8 mouse cellular contexts compared by ENCODE assay signal in the genomic region with DNA sequence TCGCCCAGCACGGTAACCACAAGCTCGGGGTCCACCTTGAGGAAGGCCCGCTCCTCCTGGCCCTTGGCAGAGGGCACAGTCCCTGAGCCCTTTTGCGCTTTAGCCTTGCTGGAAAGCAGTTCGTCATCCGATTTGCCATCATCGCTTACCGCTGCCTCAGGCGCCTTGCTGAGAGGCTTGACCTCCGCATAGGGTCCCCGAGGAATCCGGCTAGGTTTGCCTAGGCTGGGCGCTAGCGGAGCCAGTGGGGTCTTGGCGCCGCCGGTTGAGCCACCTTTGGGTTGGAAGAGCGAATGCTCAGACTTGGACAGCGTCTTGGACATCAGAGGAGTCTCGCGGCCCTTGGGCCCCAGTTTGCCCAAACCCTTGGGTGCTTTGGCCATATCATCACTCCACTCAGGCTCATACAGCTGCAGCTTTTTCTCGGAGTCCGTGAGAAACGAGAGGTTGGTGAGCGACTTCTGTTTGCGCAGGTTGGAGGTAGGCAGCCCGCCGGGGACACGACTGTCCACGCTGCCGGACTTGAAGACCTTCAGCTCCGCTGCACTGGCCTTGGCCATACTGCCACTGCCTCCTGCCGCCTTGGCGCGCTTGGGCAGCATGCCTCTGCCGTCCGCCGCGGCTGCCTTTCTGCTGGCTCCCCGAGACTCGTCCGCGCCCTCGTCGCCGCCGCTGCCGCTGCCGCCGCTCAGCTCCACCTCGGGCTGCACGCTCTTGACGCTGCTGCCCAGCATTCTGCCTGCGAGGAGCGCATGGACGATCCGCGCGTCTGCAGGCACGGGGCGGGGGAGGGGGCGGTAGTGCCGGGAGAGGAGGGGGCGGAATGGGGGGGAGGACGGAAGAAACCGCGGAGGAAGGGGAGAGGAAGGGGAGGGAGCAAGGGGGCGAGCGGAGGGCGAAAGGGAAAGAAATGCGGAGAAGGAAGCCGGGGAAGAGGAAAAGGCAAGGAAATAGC. TPM values are rescaled to one million over a fixed set of nuclear protein-coding genes. Genes with fewer than 3 reads are reported as not detected.
DNase-seq lines count a peak whose midpoint lies in the region; ATAC-seq and TF ChIP-seq lines count a peak whose summit lies in the region.

No protein-coding gene starts in this region.

- peak overlapping the region; percentile 18 for H3K4me3 ChIP-seq in thymus, adult 2 months (ENCODE audit: control insufficient read depth, insufficient read depth, low read length)
- peak overlapping the region; percentile 65 for H3K4me3 ChIP-seq in forebrain, embryonic 10.5 days
- H3K4me3 ChIP-seq in lung, postnatal 0 days (ENCODE audit: low read depth, low read length), result peak overlapping the region; percentile 48

- peak overlapping the region; percentile 82 for H3K4me2 ChIP-seq in lung, postnatal 0 days (replicated peaks; ENCODE audit: low read depth, low read length)

- no peak for TF ChIP-seq POLR2A in thymus, adult 2 months (IDR thresholded peaks at IDR 0.05; ENCODE audit: control insufficient read depth, extremely low read depth, insufficient read depth, low read length, poor library complexity)

- no peaks in the 10 kb centered on the region for H3K9me3 ChIP-seq in forebrain, embryonic 10.5 days
- H3K9me3 ChIP-seq in lung, postnatal 0 days (ENCODE audit: low read length), result no peaks in the 10 kb centered on the region

- H3K27me3 ChIP-seq in thymus, adult 2 months (ENCODE audit: control insufficient read depth, insufficient read depth, low read length), result no peaks in the 10 kb centered on the region; the same call in 1 of the 2 replicates
- peaks cover 40% of the 10 kb centered on the region for H3K27me3 ChIP-seq in forebrain, embryonic 10.5 days (ENCODE audit: poor library complexity, severe bottlenecking)
- 0 out of 2 replicates have a peak, but pooled peaks cover 5% of the 10 kb centered on the region for H3K27me3 ChIP-seq in lung, postnatal 0 days (replicated peaks; ENCODE audit: insufficient read depth, low read length)

- no peak overlapping the region for H3K27ac ChIP-seq in thymus, adult 2 months (ENCODE audit: control insufficient read depth, insufficient read depth, low read length)
- peak overlapping the region; percentile 89 for H3K27ac ChIP-seq in forebrain, embryonic 10.5 days
- no peak overlapping the region for H3K27ac ChIP-seq in lung, postnatal 0 days (ENCODE audit: low read length)

- peak; percentile 48 for ATAC-seq in lung, postnatal 0 days

- TF ChIP-seq EP300 in lung, postnatal 0 days (IDR thresholded peaks at IDR 0.05), result no peak

- H3K9ac ChIP-seq in lung, postnatal 0 days (replicated peaks; ENCODE audit: low read depth), result no peak overlapping the region

- peak; percentile 13 for DNase-seq in thymus, adult 2 months
- DNase-seq in thymus, adult 18-20 months, result no peak
- peak; percentile 65 for DNase-seq in forebrain, embryonic 10.5 days (ENCODE audit: extremely low spot score, low spot score)
- peak; percentile 38 to 63 for DNase-seq in heart, postnatal 36 days
- DNase-seq in layer of hippocampus, postnatal 25 days (ENCODE audit: extremely low spot score in 1 of 2, low spot score in 1 of 2), result peak; percentile 58 to 63
- DNase-seq in lung, postnatal 0 days (ENCODE audit: low spot score), result peak; percentile 32
- DNase-seq in retina, postnatal 1 day, result peak; percentile 82
- DNase-seq in adipocyte (ENCODE audit: low spot score), result no peak

- no peak for TF ChIP-seq CTCF in thymus, adult 2 months (IDR thresholded peaks at IDR 0.05; ENCODE audit: borderline replicate concordance, control insufficient read depth, extremely low read depth, insufficient read depth, low read length, poor library complexity)
- TF ChIP-seq CTCF in lung, postnatal 0 days (IDR thresholded peaks at IDR 0.05), result no peak; the same call in 1 of the 2 replicates

- no peaks in the 10 kb centered on the region for H3K36me3 ChIP-seq in thymus, adult 2 months (ENCODE audit: control insufficient read depth, insufficient read depth, low read length)
- no peaks in the 10 kb centered on the region for H3K36me3 ChIP-seq in forebrain, embryonic 10.5 days (replicated peaks)
- no peaks in the 10 kb centered on the region for H3K36me3 ChIP-seq in lung, postnatal 0 days (ENCODE audit: insufficient read depth, low read length)

- intact Hi-C loops in heart, postnatal 36 days (cut with DNase I), result loop anchor here (2.0 kb wide), 2 partner anchors 36 to 46 kb away; no protein-coding TSS in a partner anchor

- 33% methylated on average over 71 of the region's 73 CpGs for WGBS in thymus, adult 2 months
- WGBS in forebrain, embryonic 10.5 days, result under 1% methylated on average over 70 of the region's 73 CpGs
- 4% methylated on average over 70 of the region's 73 CpGs for WGBS in lung, postnatal 0 days

- H3K4me1 ChIP-seq in thymus, adult 2 months (replicated peaks; ENCODE audit: control insufficient read depth, insufficient read depth, low read length), result no peaks in the 10 kb centered on the region
- H3K4me1 ChIP-seq in forebrain, embryonic 10.5 days, result peaks cover 80% of the 10 kb centered on the region
- peaks cover 15% of the 10 kb centered on the region for H3K4me1 ChIP-seq in lung, postnatal 0 days (ENCODE audit: insufficient read depth, low read depth, low read length)

RNA-seq across cellular contexts. Expression of a gene that starts 22.2 kb away (rescaled TPM):
- polyA plus RNA-seq in thymus, adult 2 months (2012; rRNA removed), result 8.0 and 8.7 TPM in 2 replicates
- polyA plus RNA-seq in forebrain, embryonic 10.5 days (2016; fragmentation: Nextera tagmentation; extraction: Ambion mirVana), result 25.3 and 28.4 TPM in 2 replicates
- total RNA-seq in heart, postnatal 36 days (2021), result 10 to 100 TPM; 18.6 to 20.8 TPM
- 10 to 100 TPM; 64.2 to 96.4 TPM for total RNA-seq in layer of hippocampus, postnatal 25 days (2021)
- polyA plus RNA-seq in lung, postnatal 0 days (2015; fragmentation: Nextera tagmentation; extraction: Ambion mirVana), result 5.7 and 6.1 TPM in 2 replicates

Comparison
In these comparisons a context has a peak if more than half of its experiments do, and no peak if none do; other contexts are left out.
1. DNase-seq: peak in thymus, adult 2 months (single experiment), forebrain, embryonic 10.5 days (single experiment), heart, postnatal 36 days (2 of 2), layer of hippocampus, postnatal 25 days (2 of 2), lung, postnatal 0 days (single experiment) and retina, postnatal 1 day (single experiment); none in thymus, adult 18-20 months (0 of 2) and adipocyte (single experiment).
2. Peak in every context shown above with its lines, with median percentiles within 50 percentile points of each other: H3K4me3 ChIP-seq.